Mouse (Mus musculus) T-cell, adult 2 months (primary cell): ENCODE measurements around the gene Gtsf1l.
"Not testable (repeated sequence)": the region's sequence is repeated elsewhere in the genome, so short reads cannot be mapped to it uniquely, and the experiment has no call there.

Experiments
- DNase-seq: peaks from one replicate; pipeline ENCODE4 v3.0.0; 2022; ENCODE audit warnings: low spot score

Gene Gtsf1l

DNA sequence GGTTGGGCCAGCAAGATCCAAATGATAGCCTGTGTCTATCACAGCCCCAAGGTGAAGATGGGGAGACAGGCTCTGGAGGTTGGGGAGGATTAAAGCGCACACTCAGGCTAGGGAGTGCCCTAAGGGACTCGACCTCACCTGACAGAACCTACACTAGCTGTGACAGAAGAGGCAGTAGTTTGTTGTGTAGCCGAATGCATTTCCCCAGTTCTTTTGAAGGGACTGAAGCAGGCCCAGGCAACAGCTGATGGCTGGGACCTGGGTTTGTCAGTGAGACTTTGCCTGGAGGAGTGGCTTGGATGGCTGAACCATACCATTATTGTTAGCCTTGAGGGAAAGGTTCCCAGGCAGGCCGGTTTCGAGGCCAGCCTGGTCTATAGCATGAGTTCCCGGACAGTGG is 2.6 kb downstream of the Gtsf1l start:
- DNase-seq, result no peak

DNA sequence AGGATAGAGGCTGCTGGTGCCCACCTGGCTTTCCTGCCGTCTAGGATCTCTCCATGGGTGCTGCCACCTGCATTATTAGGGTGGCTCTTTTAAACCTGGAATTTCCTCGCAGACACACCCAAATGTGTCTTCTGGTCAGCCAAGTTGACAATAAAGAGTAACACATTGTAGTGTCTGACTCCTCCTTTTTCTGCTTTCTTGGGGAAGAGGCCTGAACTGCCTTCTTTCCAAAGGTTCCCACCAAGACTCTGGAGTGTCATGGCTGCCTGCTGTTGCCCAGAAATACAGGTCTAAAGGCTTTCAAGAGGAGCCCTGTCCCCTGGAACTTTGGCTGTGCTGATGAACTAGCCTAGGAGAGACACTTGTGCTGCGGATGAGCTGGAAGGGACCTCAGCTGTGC is 3.1 kb downstream of the Gtsf1l start:
- no peak for DNase-seq

DNA sequence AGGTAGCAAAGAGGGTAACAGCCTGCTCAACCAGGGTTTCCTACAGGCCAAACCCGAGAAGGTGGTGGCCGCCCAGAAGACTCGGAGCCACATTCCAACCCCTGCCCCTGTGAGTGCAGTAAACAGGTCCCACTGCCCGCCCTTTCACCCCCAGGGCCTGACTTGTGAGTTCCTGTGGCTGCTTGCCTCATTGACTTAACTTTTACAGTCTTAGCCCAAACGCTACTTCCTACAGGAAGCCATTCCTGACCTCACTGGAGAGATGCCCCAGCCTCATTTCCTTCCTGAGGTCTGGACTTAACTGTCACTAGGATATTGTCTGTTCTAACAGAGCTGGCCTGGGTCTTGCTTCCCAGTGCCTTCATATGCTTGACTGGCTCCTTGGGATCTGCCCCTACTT is 5.1 kb downstream of the Gtsf1l start:
- no peak for DNase-seq

- DNase-seq, result no peak
Measured at GRCm38 (mm10) chr2:163079041-163079440, 8.6 kb downstream of the Gtsf1l start.

GRCm38 (mm10) chr2:163075234-163075633 is 12.4 kb downstream of the Gtsf1l start:
- DNase-seq, result no peak

DNA sequence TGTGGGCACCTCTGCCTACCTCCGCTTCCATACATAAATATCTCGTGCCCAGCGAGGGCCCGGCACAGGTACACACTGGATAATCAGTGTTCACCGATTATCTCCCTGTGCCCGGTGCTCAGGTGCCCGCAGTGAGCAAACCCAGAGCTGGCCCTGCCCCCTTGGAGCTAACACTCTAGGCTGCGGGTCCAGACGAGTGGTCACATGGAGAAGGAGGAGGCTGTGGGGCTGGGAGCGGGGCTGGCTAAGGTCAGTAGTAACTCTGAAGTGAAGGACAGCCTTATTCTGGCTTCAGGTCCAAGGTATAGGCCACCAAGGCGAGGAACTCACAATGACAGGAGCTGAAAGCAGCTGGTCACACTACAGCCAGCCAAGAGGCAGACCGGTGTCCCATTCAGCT is 12.8 kb downstream of the Gtsf1l start:
- no peak for DNase-seq

DNA sequence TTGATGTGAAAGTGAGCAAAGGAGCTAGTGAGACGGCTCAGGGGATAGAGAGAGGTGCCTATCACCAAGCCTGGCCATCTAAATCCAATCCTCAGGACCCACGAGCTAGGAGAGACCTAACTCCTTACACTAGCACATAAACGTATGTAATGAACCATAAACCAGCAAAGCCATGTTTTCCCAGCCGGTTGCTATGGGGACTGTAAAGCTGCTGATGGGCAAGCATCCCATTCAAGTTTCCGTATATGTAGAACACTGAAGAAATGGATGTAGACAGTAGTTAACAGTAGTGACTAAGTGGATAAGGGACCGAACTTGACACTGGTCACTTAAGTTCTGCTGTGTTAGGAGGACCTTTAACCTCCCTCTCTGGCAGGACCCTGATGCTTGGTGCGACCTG is 13.6 kb downstream of the Gtsf1l start:
- no peak for DNase-seq

- no peak for DNase-seq
Measured at GRCm38 (mm10) chr2:163073023-163073757, 14.5 kb downstream of the Gtsf1l start.

- no peak for DNase-seq
Measured at GRCm38 (mm10) chr2:163071590-163071989, 16.1 kb downstream of the Gtsf1l start.

DNA sequence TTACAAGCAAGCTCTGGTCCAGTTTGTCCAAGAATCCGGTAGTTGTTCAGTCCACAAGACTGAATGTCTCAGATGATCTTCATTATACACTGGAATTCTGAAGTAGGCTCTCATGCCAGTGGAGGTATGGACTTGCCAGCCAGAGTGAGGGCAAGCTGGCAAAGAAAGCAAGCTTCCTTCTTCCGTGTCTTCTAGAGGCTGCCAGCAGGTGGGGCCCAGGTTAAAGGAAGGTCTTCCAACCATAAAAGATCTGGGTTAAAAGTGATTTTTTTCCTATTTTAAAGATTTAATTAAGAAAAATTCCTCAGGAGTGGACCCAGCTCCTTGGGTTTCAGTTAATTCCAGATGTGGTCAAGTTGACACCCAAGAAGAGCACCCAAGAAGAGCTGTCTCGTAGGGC is 17.4 kb downstream of the Gtsf1l start:
- no peak for DNase-seq

- no peak for DNase-seq
Measured at GRCm38 (mm10) chr2:163067233-163067632, 20.4 kb downstream of the Gtsf1l start.

DNA sequence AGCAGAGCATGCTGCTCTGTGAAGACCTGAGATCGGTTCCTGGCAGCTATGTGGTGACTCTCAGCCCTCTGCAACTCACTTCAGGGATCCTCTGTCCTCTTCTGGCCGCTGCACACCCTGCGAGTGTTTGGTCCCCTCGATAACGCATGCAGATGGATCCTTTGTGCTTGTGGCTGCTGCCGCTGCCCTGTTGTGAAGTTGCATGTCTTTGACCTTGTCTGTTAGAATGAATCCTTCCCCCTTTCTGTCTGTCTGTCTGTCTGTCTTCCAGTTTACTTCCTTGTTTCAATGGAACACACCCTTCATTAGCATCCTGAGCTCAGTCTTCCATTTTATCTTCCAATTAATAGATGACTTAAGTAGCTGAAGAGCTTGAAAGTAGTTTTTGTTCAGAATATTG is 21.3 kb downstream of the Gtsf1l start:
- DNase-seq, result no peak

DNA sequence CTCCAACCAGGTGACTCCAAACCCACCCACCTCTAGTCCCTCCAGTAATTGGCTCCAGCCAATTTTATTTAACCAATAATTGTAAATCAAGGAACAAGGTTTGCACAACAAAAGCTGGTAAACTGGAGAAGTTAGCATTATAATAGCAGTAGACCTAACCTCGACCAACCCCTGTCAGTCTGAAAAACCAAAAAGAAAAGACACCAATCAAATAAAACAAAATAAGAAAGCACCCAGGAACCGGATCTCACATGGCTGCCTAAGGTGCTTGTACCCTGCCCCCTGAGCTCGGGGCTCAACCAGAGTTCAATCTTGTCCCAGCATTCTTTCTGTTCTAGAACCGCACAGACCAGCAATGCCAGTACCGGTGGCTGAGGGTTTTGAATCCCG is 25.5 kb downstream of the Gtsf1l start:
- no peak for DNase-seq

- no peak for DNase-seq
Measured at GRCm38 (mm10) chr2:163061203-163062118, 26.2 kb downstream of the Gtsf1l start.

- DNase-seq, result no peak
Measured at GRCm38 (mm10) chr2:163060630-163061029, 27.0 kb downstream of the Gtsf1l start.

GRCm38 (mm10) chr2:163058981-163059380 is 28.7 kb downstream of the Gtsf1l start:
- DNase-seq, result not testable (repeated sequence)

DNA sequence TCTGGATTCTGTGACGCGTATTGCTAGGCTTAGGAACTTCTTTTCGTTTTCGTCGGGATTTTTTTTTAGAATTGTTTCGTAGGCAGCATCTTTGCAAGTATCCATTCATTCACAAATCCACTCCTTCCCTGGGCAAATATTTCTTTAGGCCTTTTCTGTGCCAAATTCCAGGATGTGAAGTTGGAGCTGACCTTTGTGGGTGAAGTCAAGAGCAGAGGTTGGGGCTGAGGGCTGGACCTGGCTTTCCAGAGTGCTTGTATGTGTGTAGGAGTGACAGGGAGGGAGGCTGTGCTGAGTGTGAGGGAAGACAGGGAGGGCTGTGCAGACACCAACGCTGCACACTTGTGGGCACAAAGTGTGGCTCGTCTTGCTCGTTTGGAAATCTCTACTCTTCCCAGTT is 31.1 kb downstream of the Gtsf1l start:
- DNase-seq, result no peak

- DNase-seq, result no peak
Measured at GRCm38 (mm10) chr2:163055715-163056114, 31.9 kb downstream of the Gtsf1l start.

GRCm38 (mm10) chr2:163054891-163055494 is 32.7 kb downstream of the Gtsf1l start:
- peak; percentile 3 for DNase-seq

- peak; percentile 92 for DNase-seq
Measured at GRCm38 (mm10) chr2:163054335-163054840, 33.3 kb downstream of the Gtsf1l start, which contains the start of gene Mybl2. TSS of gene Mybl2 (plus strand) at chr2:163054687.

- DNase-seq, result no peak
Measured at GRCm38 (mm10) chr2:163052826-163053225, 34.8 kb downstream of the Gtsf1l start.

DNA sequence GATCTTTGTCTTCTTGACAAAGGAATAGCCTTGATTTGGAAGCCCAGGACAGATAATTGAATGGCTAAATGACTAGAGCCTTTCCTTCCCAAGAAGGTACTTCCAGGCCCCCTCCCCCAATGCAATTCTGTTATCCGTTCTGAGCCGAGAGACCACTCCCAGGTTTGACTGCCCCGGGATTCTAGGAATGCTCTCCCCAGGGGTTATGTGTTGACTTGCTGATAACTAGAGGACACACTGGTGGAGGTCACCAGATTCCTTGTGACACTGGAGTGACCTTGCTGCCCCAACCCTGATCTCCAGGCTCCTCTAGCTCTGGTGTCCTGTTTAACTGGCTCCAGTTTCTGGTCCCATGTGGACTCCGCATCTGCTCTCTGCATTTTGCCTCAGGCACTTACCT is 35.6 kb downstream of the Gtsf1l start:
- DNase-seq, result no peak

DNA sequence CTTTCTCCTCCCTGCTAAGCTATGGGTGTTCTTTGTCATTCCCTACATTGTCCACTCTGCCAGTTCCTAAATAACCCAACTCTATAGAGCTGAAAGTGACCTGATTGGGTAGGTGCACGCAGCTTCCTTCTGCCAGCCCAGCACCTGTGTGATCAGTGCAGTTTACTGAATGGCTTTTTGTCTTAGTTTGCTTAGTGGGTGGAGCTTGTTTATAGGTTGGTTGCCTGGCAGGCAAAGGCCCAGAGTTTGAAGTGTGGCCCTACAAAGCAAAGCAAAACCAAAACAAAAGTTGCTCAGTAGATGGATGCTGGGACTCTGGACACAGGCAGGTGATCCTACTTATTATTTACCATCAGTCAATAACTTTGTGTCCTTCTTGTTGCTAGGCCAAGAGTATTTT is 36.0 kb downstream of the Gtsf1l start:
- DNase-seq, result no peak
